Mouse (Mus musculus): Measurements from ENCODE around the gene Ptprr. TPM values are rescaled to one million over a fixed set of nuclear protein-coding genes. Genes with fewer than 3 reads are reported as not detected.

The Ptprr gene
- not detected in 2 replicates for polyA plus RNA-seq (2012; ENCODE audit: insufficient read depth, insufficient read length, low replicate concordance, missing spikeins)

- Histone ChIP-seq H3K27ac (ENCODE audit: insufficient read depth, low read depth, low read length) (peak within 1 kb of the TSS; percentile 75), H3K4me3 (ENCODE audit: insufficient read depth, low read depth, low read length) (peak within 1 kb of the TSS; percentile 87), H3K4me1 (ENCODE audit: control insufficient read depth, insufficient read depth, low read length) (peaks cover 2% of the 10 kb centered on the region; the same call in 1 of the 2 replicates)
- WGBS = under 1% methylated on average over 19 of the region's 19 CpGs
- peak; percentile 81 for TF ChIP-seq POLR2A (IDR thresholded peaks at IDR 0.05; ENCODE audit: insufficient read depth, low read depth, low read length)
- TF ChIP-seq CTCF (IDR thresholded peaks at IDR 0.05; ENCODE audit: insufficient read depth, low read depth, low read length) = no peak
These were observed at the start of gene Ptprr for GRCm38 (mm10) chr10:116017845-116018479. Gene Ptprr, plus strand, starts transcription at chr10:116018213.

- Histone ChIP-seq H3K4me3 (ENCODE audit: insufficient read depth, low read depth, low read length) (no peak overlapping the region), H3K4me1 (ENCODE audit: control insufficient read depth, insufficient read depth, low read length) (no peaks in the 10 kb centered on the region), H3K27ac (ENCODE audit: insufficient read depth, low read depth, low read length) (no peak overlapping the region)
- WGBS = 46% methylated on average over 7 of the region's 7 CpGs
- TF ChIP-seq POLR2A (IDR thresholded peaks at IDR 0.05; ENCODE audit: insufficient read depth, low read depth, low read length) = no peak
- no peak for TF ChIP-seq CTCF (IDR thresholded peaks at IDR 0.05; ENCODE audit: insufficient read depth, low read depth, low read length)
These were observed 41.7 kb upstream of the Ptprr start for GRCm38 (mm10) chr10:115976345-115976744.

GRCm38 (mm10) chr10:115978992-115979391 is 39.0 kb upstream of the Ptprr start:
- H3K27ac ChIP-seq (ENCODE audit: insufficient read depth, low read depth, low read length) = no peak overlapping the region
- no peak overlapping the region for H3K4me3 ChIP-seq (ENCODE audit: insufficient read depth, low read depth, low read length)
- 71% methylated on average over 7 of the region's 7 CpGs for WGBS
- TF ChIP-seq POLR2A (IDR thresholded peaks at IDR 0.05; ENCODE audit: insufficient read depth, low read depth, low read length) = no peak
- TF ChIP-seq CTCF (IDR thresholded peaks at IDR 0.05; ENCODE audit: insufficient read depth, low read depth, low read length) = no peak
- H3K4me1 ChIP-seq (ENCODE audit: control insufficient read depth, insufficient read depth, low read length) = no peaks in the 10 kb centered on the region

- no peak overlapping the region for H3K27ac ChIP-seq (ENCODE audit: insufficient read depth, low read depth, low read length)
- TF ChIP-seq CTCF (IDR thresholded peaks at IDR 0.05; ENCODE audit: insufficient read depth, low read depth, low read length) (no peak), POLR2A (IDR thresholded peaks at IDR 0.05; ENCODE audit: insufficient read depth, low read depth, low read length) (no peak)
- no peak overlapping the region for H3K4me3 ChIP-seq (ENCODE audit: insufficient read depth, low read depth, low read length)
- WGBS = 89% methylated on average over 2 of the region's 2 CpGs
- H3K4me1 ChIP-seq (ENCODE audit: control insufficient read depth, insufficient read depth, low read length) = no peaks in the 10 kb centered on the region
These were observed 38.0 kb upstream of the Ptprr start for GRCm38 (mm10) chr10:115980018-115980417.

GRCm38 (mm10) chr10:115984308-115984707 is 33.7 kb upstream of the Ptprr start:
- 76% methylated on average over 6 of the region's 6 CpGs for WGBS
- no peak for TF ChIP-seq CTCF (IDR thresholded peaks at IDR 0.05; ENCODE audit: insufficient read depth, low read depth, low read length)
- TF ChIP-seq POLR2A (IDR thresholded peaks at IDR 0.05; ENCODE audit: insufficient read depth, low read depth, low read length) = no peak
- no peak overlapping the region for H3K27ac ChIP-seq (ENCODE audit: insufficient read depth, low read depth, low read length)
- no peaks in the 10 kb centered on the region for H3K4me1 ChIP-seq (ENCODE audit: control insufficient read depth, insufficient read depth, low read length)
- no peak overlapping the region for H3K4me3 ChIP-seq (ENCODE audit: insufficient read depth, low read depth, low read length)

GRCm38 (mm10) chr10:116001838-116002237 is 16.2 kb upstream of the Ptprr start:
- 83% methylated on average over 8 of the region's 8 CpGs for WGBS
- Histone ChIP-seq H3K4me3 (ENCODE audit: insufficient read depth, low read depth, low read length) (no peak overlapping the region), H3K27ac (ENCODE audit: insufficient read depth, low read depth, low read length) (no peak overlapping the region), H3K4me1 (ENCODE audit: control insufficient read depth, insufficient read depth, low read length) (peaks cover 4% of the 10 kb centered on the region; the same call in 1 of the 2 replicates)
- TF ChIP-seq POLR2A (IDR thresholded peaks at IDR 0.05; ENCODE audit: insufficient read depth, low read depth, low read length) (no peak), CTCF (IDR thresholded peaks at IDR 0.05; ENCODE audit: insufficient read depth, low read depth, low read length) (no peak)

GRCm38 (mm10) chr10:116006675-116007074 is 11.3 kb upstream of the Ptprr start:
- TF ChIP-seq POLR2A (IDR thresholded peaks at IDR 0.05; ENCODE audit: insufficient read depth, low read depth, low read length) (no peak), CTCF (IDR thresholded peaks at IDR 0.05; ENCODE audit: insufficient read depth, low read depth, low read length) (no peak)
- peak overlapping the region; percentile 31 for H3K4me3 ChIP-seq (ENCODE audit: insufficient read depth, low read depth, low read length)
- WGBS = 10% methylated on average over 6 of the region's 6 CpGs

GRCm38 (mm10) chr10:116018480-116018891 is 473 bp downstream of the Ptprr start:
- Histone ChIP-seq H3K27ac (ENCODE audit: insufficient read depth, low read depth, low read length) (peak overlapping the region; percentile 75), H3K4me1 (ENCODE audit: control insufficient read depth, insufficient read depth, low read length) (peaks cover 2% of the 10 kb centered on the region; the same call in 1 of the 2 replicates), H3K4me3 (ENCODE audit: insufficient read depth, low read depth, low read length) (peak overlapping the region; percentile 87)
- 1% methylated on average over 17 of the region's 17 CpGs for WGBS
- TF ChIP-seq CTCF (IDR thresholded peaks at IDR 0.05; ENCODE audit: insufficient read depth, low read depth, low read length) (0 out of 2 replicates have a peak, but pooled peaks have one; percentile 5), POLR2A (IDR thresholded peaks at IDR 0.05; ENCODE audit: insufficient read depth, low read depth, low read length) (no peak)

More at GRCm38 (mm10) chr10:116006675-116007074, 11.3 kb upstream of the Ptprr start:
- H3K27ac ChIP-seq (ENCODE audit: insufficient read depth, low read depth, low read length) = no peak overlapping the region
- H3K4me1 ChIP-seq (ENCODE audit: control insufficient read depth, insufficient read depth, low read length) = peaks cover 4% of the 10 kb centered on the region; the same call in 1 of the 2 replicates

GRCm38 (mm10) chr10:116019086-116019860 is 1.3 kb downstream of the Ptprr start:
- TF ChIP-seq POLR2A (IDR thresholded peaks at IDR 0.05; ENCODE audit: insufficient read depth, low read depth, low read length) = no peak
- no peak for TF ChIP-seq CTCF (IDR thresholded peaks at IDR 0.05; ENCODE audit: insufficient read depth, low read depth, low read length)
- peak overlapping the region; percentile 75 for H3K27ac ChIP-seq (ENCODE audit: insufficient read depth, low read depth, low read length)
- 3% methylated on average over 20 of the region's 20 CpGs for WGBS
- H3K4me3 ChIP-seq (ENCODE audit: insufficient read depth, low read depth, low read length) = peak overlapping the region; percentile 87
- H3K4me1 ChIP-seq (ENCODE audit: control insufficient read depth, insufficient read depth, low read length) = peaks cover 2% of the 10 kb centered on the region; the same call in 1 of the 2 replicates
